Mouse (Mus musculus) lung, embryonic 14.5 days (tissue): Measurements from ENCODE around the gene Gjb4. TPM values are rescaled to one million over a fixed set of nuclear protein-coding genes. Genes with fewer than 3 reads are reported as not detected.

Experiments used
- ATAC-seq: fragments of 200-750 bp; cut with Nextera tagmentation; 2 replicates; pipeline ENCODE4 v1.8.0; 2017; ENCODE audit warnings: mild to moderate bottlenecking, moderate TSS enrichment, moderate library complexity; ENCODE audit not compliant: insufficient read depth
- DNase-seq: peaks from one replicate; pipeline ENCODE4 v3.0.0-alpha.2; 2015
- H3K27ac ChIP-seq: fragments of 300-500 bp; sonication (generic); 2 replicates; pipeline ENCODE4 v1.5.1; 2014; ENCODE audit warnings: low read depth, mild to moderate bottlenecking, moderate library complexity
- H3K27me3 ChIP-seq: fragments of 300-500 bp; sonication (generic); 2 replicates; pipeline ENCODE4 v1.6.1; 2014; ENCODE audit warnings: low read length, control low read depth; ENCODE audit not compliant: insufficient read depth
- H3K36me3 ChIP-seq: fragments of 300-500 bp; sonication (generic); 2 replicates; pipeline ENCODE4 v1.6.1; 2014; ENCODE audit warnings: control low read depth; ENCODE audit not compliant: insufficient read depth
- H3K4me1 ChIP-seq: fragments of 300-500 bp; sonication (generic); 2 replicates; pipeline ENCODE4 v1.6.1; 2014; ENCODE audit warnings: antibody characterized with exemption, control low read depth; ENCODE audit not compliant: insufficient read depth
- H3K4me2 ChIP-seq: fragments of 300-500 bp; sonication (generic); 2 replicates; pipeline ENCODE4 v1.6.1; 2014; ENCODE audit warnings: mild to moderate bottlenecking
- H3K4me3 ChIP-seq: fragments of 300-500 bp; sonication (generic); 2 replicates; pipeline ENCODE4 v1.5.1; 2014; ENCODE audit warnings: low read depth, low read length
- H3K9ac ChIP-seq: fragments of 300-500 bp; sonication (generic); 2 replicates; pipeline ENCODE4 v1.6.1; 2014
- H3K9me3 ChIP-seq: fragments of 300-500 bp; sonication (generic); 2 replicates; pipeline ENCODE4 v1.6.1; 2016; ENCODE audit warnings: low read depth, low read length, control low read depth
- CTCF ChIP-seq: IDR thresholded peaks from 2 replicates; pipeline ENCODE4 v1.5.1; 2016; ENCODE audit warnings: antibody characterized with exemption, low read depth
- WGBS: fragments of 180-500 bp; shearing (Covaris S2); extraction: QIAGEN DNeasy Blood & Tissue Kit; methylation state at CpG from one replicate; pipeline ENCODE4 v1.1.7; 2014; 5-methylcytosine and 5-hydroxymethylcytosine counted together
- polyA plus RNA-seq: library from polyadenylated mRNA; unstranded; fragments of >200 nt; fragmentation: Nextera tagmentation; extraction: Ambion mirVana; gene quantifications from 2 replicates; pipeline ENCODE4 v1.2.1, GENCODE M21; 2014

The Gjb4 gene
- polyA plus RNA-seq, 1 experiment from 2014 or later = not detected

DNA sequence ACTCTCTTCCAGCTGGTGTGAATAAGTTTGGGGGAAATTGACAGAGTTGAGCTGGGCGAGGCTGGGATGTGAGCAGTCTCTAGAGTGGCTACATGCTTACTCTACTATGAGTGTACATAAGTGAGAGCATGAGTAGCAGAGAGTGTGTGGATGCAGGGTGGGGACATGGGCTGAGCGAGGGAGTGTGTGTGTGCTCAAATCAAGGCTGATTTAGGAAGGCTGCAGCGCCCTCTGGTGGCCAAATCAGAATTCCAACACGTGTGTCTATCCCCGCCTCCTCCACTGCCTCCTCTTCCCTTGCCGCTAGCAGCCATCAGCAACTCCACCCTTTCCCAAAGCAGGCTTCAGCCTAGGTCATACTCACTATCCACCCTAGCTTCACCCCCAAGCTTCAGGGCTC, 29.1 kb downstream of the Gjb4 start:
- no peaks in the 10 kb centered on the region for H3K4me1 ChIP-seq
- peak; percentile 92 for TF ChIP-seq CTCF
- no peaks in the 10 kb centered on the region for H3K9me3 ChIP-seq
- no peak overlapping the region for H3K4me3 ChIP-seq
- ATAC-seq (peak; percentile 76; the same call in 1 of the 2 replicates), DNase-seq (peak; percentile 96)
- H3K4me2 ChIP-seq = no peak overlapping the region
- peaks cover 27% of the 10 kb centered on the region for H3K27me3 ChIP-seq
- WGBS = 6% methylated on average over 6 of the region's 6 CpGs
- no peaks in the 10 kb centered on the region for H3K36me3 ChIP-seq
- H3K9ac ChIP-seq = no peak overlapping the region
- no peak overlapping the region for H3K27ac ChIP-seq

DNA sequence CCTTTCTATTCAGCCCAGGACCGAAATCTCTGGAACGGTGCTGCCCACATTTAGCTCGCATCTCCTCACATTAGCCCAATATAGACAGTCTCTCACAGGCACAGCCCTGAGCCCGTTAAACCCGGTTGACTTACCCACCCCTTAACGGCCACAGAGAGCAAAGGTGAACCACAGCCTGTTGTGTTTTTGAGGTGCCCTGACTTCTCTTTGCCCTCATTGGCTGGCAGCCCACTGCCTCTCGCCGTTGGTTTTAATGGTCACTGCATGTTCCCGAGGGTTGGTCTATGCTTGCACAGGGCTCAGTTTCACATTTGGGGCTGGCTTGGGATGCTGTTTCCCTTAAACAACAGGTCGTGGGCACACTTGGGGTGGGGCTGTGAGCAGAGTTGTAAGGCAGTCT, 29.6 kb downstream of the Gjb4 start:
- ATAC-seq = no peak
- no peak for TF ChIP-seq CTCF
- H3K9ac ChIP-seq = no peak overlapping the region
- H3K4me3 ChIP-seq = no peak overlapping the region
- no peaks in the 10 kb centered on the region for H3K36me3 ChIP-seq
- H3K4me1 ChIP-seq = no peaks in the 10 kb centered on the region
- 70% methylated on average over 10 of the region's 10 CpGs for WGBS
- H3K27me3 ChIP-seq = peaks cover 24% of the 10 kb centered on the region; the same call in 1 of the 2 replicates
- H3K27ac ChIP-seq = no peak overlapping the region
- no peak overlapping the region for H3K4me2 ChIP-seq
- no peak for DNase-seq
- H3K9me3 ChIP-seq = no peaks in the 10 kb centered on the region

DNA sequence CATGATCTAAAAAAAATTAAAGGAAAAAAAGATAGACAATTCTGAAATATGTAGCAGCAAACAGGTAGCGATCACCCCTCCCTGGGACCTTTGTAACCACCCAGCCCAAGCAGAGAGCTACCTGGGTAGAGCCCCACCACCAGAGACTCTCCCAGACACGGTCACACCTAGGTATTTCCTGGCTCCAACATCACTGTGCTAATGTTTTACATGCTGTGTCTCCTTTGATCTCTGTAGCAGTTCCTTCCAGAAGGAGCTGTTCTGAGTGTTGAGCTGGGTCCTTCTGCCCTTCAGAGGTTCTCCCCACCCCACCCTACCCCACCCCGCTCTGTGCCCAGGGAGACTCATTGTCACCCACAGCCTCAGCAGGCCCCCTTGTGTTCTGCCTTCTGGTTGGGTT, 30.2 kb downstream of the Gjb4 start:
- no peaks in the 10 kb centered on the region for H3K36me3 ChIP-seq
- 60% methylated on average over 3 of the region's 3 CpGs for WGBS
- no peaks in the 10 kb centered on the region for H3K4me1 ChIP-seq
- H3K27me3 ChIP-seq = peaks cover 18% of the 10 kb centered on the region; the same call in 1 of the 2 replicates
- no peak overlapping the region for H3K27ac ChIP-seq
- no peak overlapping the region for H3K9ac ChIP-seq
- DNase-seq = no peak
- no peak overlapping the region for H3K4me2 ChIP-seq
- ATAC-seq = no peak
- TF ChIP-seq CTCF = no peak
- no peaks in the 10 kb centered on the region for H3K9me3 ChIP-seq
- H3K4me3 ChIP-seq = no peak overlapping the region

DNA sequence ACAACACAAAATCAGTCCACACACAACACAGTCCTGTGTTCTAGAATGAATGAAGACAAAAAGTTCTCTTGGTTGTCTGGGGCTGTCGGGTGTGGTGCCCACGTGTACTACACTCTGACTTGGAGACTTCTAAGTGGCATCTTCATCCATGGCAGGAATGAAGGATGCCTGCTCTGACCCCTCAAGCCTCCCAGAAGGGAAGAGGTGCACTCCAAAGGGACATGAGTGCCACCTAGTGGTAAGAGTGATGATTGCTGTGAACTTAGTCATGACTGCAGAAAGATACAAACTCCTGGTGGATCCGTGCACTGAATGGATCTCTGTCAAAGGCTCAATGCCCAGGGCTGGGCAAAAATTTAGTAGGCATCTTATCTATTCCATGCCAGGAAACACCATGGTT, 34.3 kb downstream of the Gjb4 start:
- no peak overlapping the region for H3K4me2 ChIP-seq
- ATAC-seq = no peak
- no peaks in the 10 kb centered on the region for H3K36me3 ChIP-seq
- TF ChIP-seq CTCF = peak; percentile 93
- peak; percentile 92 for DNase-seq
- H3K9me3 ChIP-seq = no peaks in the 10 kb centered on the region
- no peaks in the 10 kb centered on the region for H3K27me3 ChIP-seq
- no peak overlapping the region for H3K27ac ChIP-seq
- H3K4me3 ChIP-seq = no peak overlapping the region
- H3K4me1 ChIP-seq = no peaks in the 10 kb centered on the region
- no peak overlapping the region for H3K9ac ChIP-seq
- WGBS = 1% methylated on average over 3 of the region's 3 CpGs

DNA sequence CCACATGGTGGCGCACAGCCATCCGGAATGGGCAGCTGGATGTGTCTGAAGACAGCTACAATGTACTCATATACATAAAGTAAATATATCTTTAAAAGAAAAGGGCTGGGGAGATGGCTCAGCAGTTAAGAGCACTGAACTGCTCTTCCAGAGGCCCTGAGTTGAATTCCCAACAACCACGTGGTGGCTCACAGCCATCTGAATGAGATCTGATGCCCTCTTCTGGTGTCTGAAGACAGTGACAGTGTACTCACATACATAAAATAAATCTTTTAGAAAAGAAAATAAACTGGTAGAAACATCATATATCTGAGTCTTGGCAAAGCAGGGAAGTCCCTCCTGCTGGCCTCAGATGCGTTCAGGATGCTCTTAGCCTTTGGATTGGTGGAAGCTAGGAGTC, 36.7 kb downstream of the Gjb4 start:
- ATAC-seq = no peak
- WGBS = 51% methylated on average over 4 of the region's 4 CpGs
- TF ChIP-seq CTCF = 0 out of 2 replicates have a peak, but pooled peaks have one; percentile 9

DNA sequence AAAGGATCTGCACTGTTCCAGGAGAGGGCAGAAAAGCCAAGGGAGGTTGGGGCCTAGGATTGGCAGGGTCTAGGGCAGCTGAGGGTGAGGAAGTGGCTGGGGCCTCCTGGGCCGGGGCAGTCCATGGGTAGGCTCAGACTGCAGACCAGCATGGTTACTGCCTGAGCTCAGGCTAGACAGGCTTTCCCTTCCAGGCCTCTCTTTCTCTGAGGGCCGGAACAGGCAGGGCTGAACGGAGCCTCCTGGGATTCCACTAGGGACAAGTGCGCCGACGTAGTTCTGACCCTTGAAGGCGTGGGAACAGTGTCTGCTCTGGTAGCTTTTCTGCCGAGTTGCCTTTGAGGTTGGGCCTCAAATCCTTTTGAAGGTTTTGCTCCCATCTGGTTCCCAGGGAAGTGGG, 38.1 kb downstream of the Gjb4 start:
- no peak for TF ChIP-seq CTCF
- Histone ChIP-seq H3K36me3 (no peaks in the 10 kb centered on the region), H3K9me3 (no peaks in the 10 kb centered on the region), H3K9ac (no peak overlapping the region), H3K27me3 (peaks cover 18% of the 10 kb centered on the region), H3K4me2 (no peak overlapping the region), H3K4me1 (no peaks in the 10 kb centered on the region), H3K27ac (no peak overlapping the region), H3K4me3 (no peak overlapping the region)
- no peak for ATAC-seq
- DNase-seq = no peak
- 79% methylated on average over 8 of the region's 8 CpGs for WGBS

More for the DNA sequence above, 36.7 kb downstream of the Gjb4 start:
- H3K4me2 ChIP-seq = no peak overlapping the region
- no peaks in the 10 kb centered on the region for H3K4me1 ChIP-seq
- H3K27ac ChIP-seq = no peak overlapping the region
- no peak overlapping the region for H3K4me3 ChIP-seq
- DNase-seq = peak; percentile 49
- no peak overlapping the region for H3K9ac ChIP-seq
- peaks cover 12% of the 10 kb centered on the region; the same call in 1 of the 2 replicates for H3K27me3 ChIP-seq
- H3K9me3 ChIP-seq = no peaks in the 10 kb centered on the region
- H3K36me3 ChIP-seq = no peaks in the 10 kb centered on the region

DNA sequence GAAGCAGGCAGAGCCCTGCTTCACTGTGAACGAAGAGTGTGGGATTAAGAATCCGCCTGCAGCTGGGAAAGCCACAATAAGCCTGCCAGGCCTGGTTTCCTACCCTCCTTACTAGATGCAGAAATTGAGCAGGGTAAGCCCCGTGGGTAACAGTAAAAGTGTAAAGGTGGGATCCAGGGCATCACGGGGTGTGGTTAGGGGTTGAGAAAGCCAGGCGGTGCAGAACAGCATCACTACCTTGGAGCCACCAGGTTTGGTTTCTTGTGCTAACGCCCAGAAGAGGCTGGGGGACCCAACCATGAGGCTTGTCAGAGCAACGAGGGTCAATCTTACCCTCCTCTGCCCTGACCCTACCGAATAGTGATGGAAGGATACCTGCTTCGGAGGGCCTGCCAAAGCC, 39.3 kb downstream of the Gjb4 start:
- 46% methylated on average over 9 of the region's 9 CpGs for WGBS
- H3K9me3 ChIP-seq = no peaks in the 10 kb centered on the region
- DNase-seq (no peak), ATAC-seq (no peak)
- H3K27ac ChIP-seq = no peak overlapping the region
- TF ChIP-seq CTCF = no peak
- peak overlapping the region; percentile 62 for H3K4me2 ChIP-seq
- H3K4me3 ChIP-seq = 0 out of 2 replicates have a peak overlapping the region, but pooled peaks have one; percentile 35
- H3K27me3 ChIP-seq = peaks cover 18% of the 10 kb centered on the region
- H3K4me1 ChIP-seq = no peaks in the 10 kb centered on the region
- H3K36me3 ChIP-seq = no peaks in the 10 kb centered on the region
- no peak overlapping the region for H3K9ac ChIP-seq

DNA sequence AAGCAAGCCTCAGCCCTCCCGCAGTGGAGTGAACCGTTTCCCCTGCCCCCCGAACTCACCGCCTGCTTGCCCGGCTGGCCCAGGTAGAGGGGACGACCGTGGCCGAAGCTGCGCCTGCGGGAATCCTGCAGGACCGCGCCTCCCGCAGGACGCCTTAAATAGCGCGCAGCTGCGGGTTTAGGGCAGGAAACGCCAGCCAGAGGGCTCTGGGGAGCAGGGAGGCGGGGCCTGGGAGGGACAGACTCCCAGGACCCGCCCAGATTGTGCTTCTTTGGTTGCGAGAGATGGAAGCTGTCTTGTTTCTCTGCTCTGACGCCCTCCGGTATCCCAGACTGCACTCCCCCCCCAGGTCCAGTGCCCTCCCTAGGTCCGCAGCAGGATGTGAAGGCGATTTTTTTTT, 40.0 kb downstream of the Gjb4 start, which contains the start of gene Gja4:
Gene Gja4, minus strand, starts transcription at position 179 of the 400 bp plus-strand sequence.
- TF ChIP-seq CTCF = peak; percentile 65
- Histone ChIP-seq H3K4me1 (no peaks in the 10 kb centered on the region), H3K4me2 (peak within 1 kb of the TSS; percentile 62), H3K27me3 (peaks cover 18% of the 10 kb centered on the region), H3K9ac (peak within 1 kb of the TSS; percentile 15), H3K36me3 (no peaks in the 10 kb centered on the region), H3K4me3 (peak within 1 kb of the TSS; percentile 35), H3K9me3 (no peaks in the 10 kb centered on the region), H3K27ac (no peak within 1 kb of the TSS)
- under 1% methylated on average over 25 of the region's 25 CpGs for WGBS
- peak; percentile 88 for ATAC-seq
- peak; percentile 91 for DNase-seq
